Mouse (Mus musculus) heart, postnatal 0 days (tissue): ENCODE measurements around the gene Vars. TPM values are rescaled to one million over a fixed set of nuclear protein-coding genes. Genes with fewer than 3 reads are reported as not detected.
"Not testable (repeated sequence)": the region's sequence is repeated elsewhere in the genome, so short reads cannot be mapped to it uniquely, and the experiment has no call there.

Source experiments
- ATAC-seq: fragments of 200-750 bp; cut with Nextera tagmentation; 2 replicates; pipeline ENCODE4 v1.8.0; 2017; ENCODE audit warnings: low read depth, moderate number of reproducible peaks, moderate library complexity; ENCODE audit not compliant: insufficient read depth
- DNase-seq: peaks from one replicate; pipeline ENCODE4 v3.0.0-alpha.2; 2016; ENCODE audit warnings: low spot score
- H3K27ac ChIP-seq: fragments of 300-500 bp; sonication (generic); 2 replicates; pipeline ENCODE4 v1.5.1; 2014; ENCODE audit warnings: low read depth, mild to moderate bottlenecking
- H3K27me3 ChIP-seq: fragments of 300-500 bp; sonication (generic); 2 replicates; pipeline ENCODE4 v1.6.1; 2014; ENCODE audit warnings: low read length, mixed read lengths; ENCODE audit not compliant: control insufficient read depth, insufficient read depth
- H3K36me3 ChIP-seq: fragments of 300-500 bp; sonication (generic); replicated peaks from 2 replicates; pipeline ENCODE4 v1.6.1; 2014; ENCODE audit warnings: low read length, mixed read lengths; ENCODE audit not compliant: control insufficient read depth, insufficient read depth
- H3K4me1 ChIP-seq: fragments of 300-500 bp; sonication (generic); 2 replicates; pipeline ENCODE4 v1.6.1; 2014; ENCODE audit warnings: antibody characterized with exemption; ENCODE audit not compliant: control insufficient read depth, insufficient read depth
- H3K4me2 ChIP-seq: fragments of 300-500 bp; sonication (generic); 2 replicates; pipeline ENCODE4 v1.6.1; 2014; ENCODE audit warnings: low read depth, mild to moderate bottlenecking, low read length, moderate library complexity
- H3K4me3 ChIP-seq: fragments of 300-500 bp; sonication (generic); 2 replicates; pipeline ENCODE4 v1.5.1; 2014; ENCODE audit warnings: low read depth, low read length
- H3K9ac ChIP-seq: fragments of 300-500 bp; sonication (generic); replicated peaks from 2 replicates; pipeline ENCODE4 v1.6.1; 2014; ENCODE audit warnings: low read depth, low read length, mixed read lengths
- H3K9me3 ChIP-seq: fragments of 300-500 bp; sonication (generic); replicated peaks from 2 replicates; pipeline ENCODE4 v1.6.1; 2016; ENCODE audit warnings: low read length; ENCODE audit not compliant: control insufficient read depth
- CTCF ChIP-seq: IDR thresholded peaks from 2 replicates; pipeline ENCODE4 v1.5.1; 2016; ENCODE audit warnings: antibody characterized with exemption, control low read depth, low read depth
- EP300 ChIP-seq: IDR thresholded peaks from 2 replicates; pipeline ENCODE4 v1.6.1; 2016; ENCODE audit warnings: antibody characterized with exemption, low read depth
- WGBS: fragments of 180-500 bp; shearing (Covaris S2); extraction: QIAGEN DNeasy Blood & Tissue Kit; methylation state at CpG from one replicate; pipeline ENCODE4 v1.1.7; 2014; 5-methylcytosine and 5-hydroxymethylcytosine counted together
- polyA plus RNA-seq: library from polyadenylated mRNA; unstranded; fragments of >200 nt; fragmentation: Nextera tagmentation; extraction: Ambion mirVana; gene quantifications from 2 replicates; pipeline ENCODE4 v1.2.1, GENCODE M21; 2015
- total RNA-seq: library from RNA; depleted of rRNA; stranded (reverse); fragments of >200 nt; gene quantifications from 2 replicates; pipeline ENCODE4 v1.2.3, GENCODE M21; 2014; ENCODE audit warnings: low replicate concordance

Vars gene
- total and polyA plus RNA-seq, 2 experiments from 2014 or later, result 21.7 to 61.5 TPM

DNA sequence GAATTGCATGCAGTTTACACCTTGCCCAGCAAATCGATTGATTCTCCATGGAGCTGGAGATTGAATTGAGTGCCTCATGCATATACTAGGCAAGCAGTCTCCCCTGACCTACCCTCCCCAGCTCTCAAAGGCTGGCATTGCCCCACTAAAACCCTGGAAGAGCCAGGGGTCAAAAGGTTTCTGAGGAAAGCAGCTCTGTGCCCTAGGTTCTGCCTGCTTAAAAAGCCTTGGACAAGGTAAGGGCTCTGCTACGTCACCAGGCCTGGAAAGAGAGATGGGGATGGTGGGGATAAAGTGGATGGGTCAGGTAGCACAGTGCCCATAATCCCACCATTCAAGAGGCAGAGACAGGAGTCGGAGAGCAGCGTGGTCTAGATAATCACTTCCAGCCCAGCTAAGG, 46.0 kb upstream of the Vars start:
- H3K4me3 ChIP-seq, result no peak overlapping the region
- ATAC-seq (no peak), DNase-seq (no peak)
- TF ChIP-seq EP300, result no peak
- no peak for TF ChIP-seq CTCF
- peaks cover 1% of the 10 kb centered on the region for H3K4me1 ChIP-seq
- H3K27me3 ChIP-seq, result no peaks in the 10 kb centered on the region
- H3K27ac ChIP-seq, result no peak overlapping the region
- peaks cover 11% of the 10 kb centered on the region for H3K36me3 ChIP-seq
- no peak overlapping the region for H3K4me2 ChIP-seq
- 77% methylated on average over 4 of the region's 4 CpGs for WGBS
- H3K9me3 ChIP-seq, result no peaks in the 10 kb centered on the region
- no peak overlapping the region for H3K9ac ChIP-seq

DNA sequence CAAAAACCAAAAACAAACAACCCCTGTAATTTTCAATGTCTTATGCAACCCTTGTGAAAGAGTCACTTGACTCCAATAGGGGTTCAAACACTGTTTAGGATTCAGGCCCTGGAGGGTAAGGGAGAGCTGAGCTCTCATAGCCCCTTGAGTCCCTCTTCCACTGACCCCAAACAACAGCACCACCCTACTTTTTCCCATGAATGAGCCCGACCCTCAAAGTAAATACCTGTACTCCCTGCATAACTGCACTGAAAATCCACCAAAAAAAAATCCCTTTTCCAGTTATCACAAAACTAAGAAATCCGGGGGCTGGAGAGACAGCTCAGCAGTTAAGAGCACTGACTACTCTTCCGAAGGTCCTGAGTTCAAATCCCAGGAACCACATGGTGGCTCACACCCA, 44.9 kb upstream of the Vars start:
- no peak for DNase-seq
- Histone ChIP-seq H3K9me3 (no peaks in the 10 kb centered on the region), H3K4me3 (no peak overlapping the region), H3K36me3 (0 out of 2 replicates have a peak, but pooled peaks cover 1% of the 10 kb centered on the region), H3K4me1 (peaks cover 8% of the 10 kb centered on the region), H3K9ac (no peak overlapping the region), H3K27ac (no peak overlapping the region), H3K27me3 (no peaks in the 10 kb centered on the region), H3K4me2 (no peak overlapping the region)
- TF ChIP-seq CTCF (no peak), EP300 (no peak)
- 68% methylated on average over 3 of the region's 3 CpGs for WGBS
- ATAC-seq, result no peak

DNA sequence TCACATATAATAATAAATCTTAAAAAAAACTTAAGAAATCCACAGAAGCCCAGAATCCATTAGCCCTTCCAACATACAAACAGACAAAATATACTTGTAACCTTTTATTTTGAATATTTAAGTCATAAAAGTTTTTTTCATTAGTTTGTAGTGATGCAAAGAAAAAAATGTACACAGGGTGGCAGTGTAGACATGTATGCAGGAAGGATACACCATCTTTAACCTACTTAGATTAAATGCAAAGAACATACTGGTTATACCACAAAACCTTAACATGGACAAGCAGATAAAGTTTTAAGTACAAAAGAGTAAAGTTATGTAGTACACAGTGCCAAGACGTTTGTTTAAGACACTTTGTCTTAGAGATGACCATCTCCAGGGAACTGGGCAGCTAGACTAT, 44.4 kb upstream of the Vars start:
- TF ChIP-seq CTCF (peak; percentile 51), EP300 (no peak)
- no peaks in the 10 kb centered on the region for H3K36me3 ChIP-seq
- H3K27ac ChIP-seq, result no peak overlapping the region
- H3K9ac ChIP-seq, result no peak overlapping the region
- H3K27me3 ChIP-seq, result no peaks in the 10 kb centered on the region
- H3K9me3 ChIP-seq, result no peaks in the 10 kb centered on the region
- H3K4me3 ChIP-seq, result no peak overlapping the region
- no peak for ATAC-seq
- peaks cover 8% of the 10 kb centered on the region; the same call in 1 of the 2 replicates for H3K4me1 ChIP-seq
- WGBS, result 26% methylated on average over 1 of the region's 1 CpGs
- DNase-seq, result peak; percentile 45
- no peak overlapping the region for H3K4me2 ChIP-seq

DNA sequence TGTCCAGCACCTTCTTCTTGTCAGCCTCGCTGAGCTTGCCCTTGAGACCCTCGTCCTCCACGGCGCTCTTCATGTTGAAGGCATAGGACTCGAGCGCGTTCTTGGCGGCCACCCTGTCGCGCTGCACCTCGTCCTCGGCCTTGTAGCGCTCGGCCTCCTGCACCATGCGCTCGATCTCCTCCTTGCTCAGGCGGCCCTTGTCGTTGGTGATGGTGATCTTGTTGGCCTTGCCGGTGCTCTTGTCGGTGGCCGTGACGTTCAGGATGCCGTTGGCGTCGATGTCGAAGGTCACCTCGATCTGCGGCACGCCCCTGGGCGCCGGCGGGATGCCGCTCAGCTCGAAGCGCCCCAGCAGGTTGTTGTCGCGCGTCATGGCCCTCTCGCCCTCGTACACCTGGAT, 43.5 kb upstream of the Vars start:
- not testable (repeated sequence) for ATAC-seq, H3K9ac ChIP-seq, H3K9me3 ChIP-seq, H3K4me3 ChIP-seq, H3K27ac ChIP-seq, H3K36me3 ChIP-seq, H3K27me3 ChIP-seq, H3K4me1 ChIP-seq, DNase-seq, H3K4me2 ChIP-seq
- WGBS, result 13% methylated on average over 6 of the region's 40 CpGs

DNA sequence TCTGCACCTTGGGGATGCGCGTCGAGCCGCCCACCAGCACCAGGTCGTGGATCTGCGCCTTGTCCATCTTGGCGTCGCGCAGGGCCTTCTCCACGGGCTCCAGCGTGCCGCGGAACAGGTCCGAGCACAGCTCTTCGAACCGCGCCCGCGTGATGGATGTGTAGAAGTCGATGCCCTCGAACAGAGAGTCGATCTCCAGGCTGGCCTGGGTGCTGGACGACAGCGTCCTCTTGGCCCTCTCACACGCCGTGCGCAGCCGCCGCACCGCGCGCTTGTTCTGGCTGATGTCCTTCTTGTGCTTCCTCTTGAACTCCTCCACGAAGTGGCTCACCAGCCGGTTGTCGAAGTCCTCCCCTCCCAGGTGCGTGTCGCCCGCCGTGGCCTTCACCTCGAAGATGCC, 42.8 kb upstream of the Vars start:
- not testable (repeated sequence) for H3K27me3 ChIP-seq, DNase-seq, H3K4me1 ChIP-seq, ATAC-seq, H3K36me3 ChIP-seq, H3K9me3 ChIP-seq, H3K4me2 ChIP-seq, H3K27ac ChIP-seq, H3K4me3 ChIP-seq, H3K9ac ChIP-seq
- 18% methylated on average over 24 of the region's 40 CpGs for WGBS

DNA sequence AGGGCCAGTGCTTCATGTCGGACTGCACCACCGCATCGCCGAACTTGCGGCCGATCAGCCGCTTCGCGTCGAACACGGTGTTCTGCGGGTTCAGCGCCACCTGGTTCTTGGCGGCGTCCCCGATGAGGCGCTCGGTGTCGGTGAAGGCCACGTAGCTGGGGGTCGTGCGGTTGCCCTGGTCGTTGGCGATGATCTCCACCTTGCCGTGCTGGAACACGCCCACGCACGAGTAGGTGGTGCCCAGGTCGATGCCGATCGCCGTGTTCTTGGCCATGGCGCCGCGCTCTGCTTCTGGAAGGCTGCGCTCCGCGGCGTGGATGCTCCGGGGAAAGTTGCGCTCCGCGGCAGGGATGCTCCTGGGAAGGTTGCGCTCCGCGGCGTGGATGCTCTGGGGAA, 42.1 kb upstream of the Vars start:
- 1% methylated on average over 18 of the region's 47 CpGs for WGBS
- H3K27ac ChIP-seq, H3K36me3 ChIP-seq, H3K9ac ChIP-seq, DNase-seq, H3K9me3 ChIP-seq, H3K4me1 ChIP-seq, H3K27me3 ChIP-seq: not testable (repeated sequence)
- ATAC-seq, result peak; percentile 10
- Histone ChIP-seq H3K4me3 (peak overlapping the region; percentile 57), H3K4me2 (peak overlapping the region; percentile 68)

DNA sequence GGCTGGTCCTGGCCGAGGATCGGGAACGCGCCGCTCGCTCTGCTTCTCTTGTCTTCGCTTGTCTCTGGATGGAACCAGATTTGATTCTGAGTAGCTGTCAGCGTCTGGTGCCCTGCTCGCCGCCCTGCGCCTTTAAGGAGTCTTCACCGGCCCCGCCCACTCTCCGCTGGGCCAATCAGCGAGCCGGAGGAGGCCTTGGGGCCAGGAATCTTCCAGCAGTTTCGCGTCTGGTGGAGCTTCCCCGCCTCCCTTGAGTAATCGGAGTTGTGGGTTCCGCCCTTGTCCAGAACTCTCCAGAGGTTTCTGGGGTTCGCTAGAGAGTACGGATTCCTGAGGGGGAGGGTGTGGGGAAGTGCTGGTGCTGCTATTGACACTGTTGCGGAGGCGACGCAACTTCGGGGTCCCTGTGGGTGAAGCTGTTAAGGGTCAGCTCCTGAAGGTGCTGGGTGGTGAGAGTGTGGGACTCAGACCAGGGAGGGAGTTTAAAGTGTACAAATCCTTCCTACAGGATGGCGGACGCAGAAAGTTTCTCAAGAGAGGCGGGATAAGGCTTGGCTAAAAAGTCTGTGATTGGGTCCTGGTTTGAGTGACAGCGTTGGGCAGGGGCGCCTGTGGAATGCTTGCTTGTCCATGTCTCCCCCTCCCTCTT, 41.5 kb upstream of the Vars start, which contains the start of gene Hspa1b:
TSS of gene Hspa1b (minus strand) at position 109 of the 649 bp plus-strand sequence.
- H3K9me3 ChIP-seq, H3K4me1 ChIP-seq, H3K36me3 ChIP-seq, H3K27me3 ChIP-seq: not testable (repeated sequence)
- ATAC-seq (peak; percentile 92), DNase-seq (peak; percentile 87)
- H3K4me2 ChIP-seq, result peak within 1 kb of the TSS; percentile 68
- H3K27ac ChIP-seq, result peak within 1 kb of the TSS; percentile 92
- peak within 1 kb of the TSS; percentile 55 for H3K9ac ChIP-seq
- peak within 1 kb of the TSS; percentile 57 for H3K4me3 ChIP-seq
- WGBS, result under 1% methylated on average over 28 of the region's 32 CpGs
